16 mouse cellular contexts compared by ENCODE assay signal in the genomic region with DNA sequence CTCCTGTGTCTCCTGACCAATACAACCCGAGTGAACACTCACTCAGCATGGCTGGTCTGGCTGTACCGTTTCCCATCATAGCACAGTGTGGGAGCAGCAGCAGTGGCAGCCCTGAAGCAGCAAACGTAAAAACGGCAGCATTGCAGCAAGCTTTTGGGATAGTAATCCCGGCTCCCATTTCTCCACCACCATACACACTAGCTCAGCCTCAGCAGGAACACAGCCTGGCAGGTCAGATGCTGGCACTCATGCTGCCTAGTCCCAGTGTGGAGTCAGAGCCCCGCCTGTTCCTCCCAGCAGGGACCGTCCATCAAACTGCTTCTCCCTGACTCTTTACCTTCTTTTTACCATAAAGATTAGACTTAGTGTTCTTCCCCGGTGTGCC. TPM values are rescaled to one million over a fixed set of nuclear protein-coding genes. Genes with fewer than 3 reads are reported as not detected.
DNase-seq lines count a peak whose midpoint lies in the region; ATAC-seq lines count a peak whose summit lies in the region.
"Had no signal": no experiment of that assay in that cellular context is flagged by ENCODE, and none has a peak within 500 bp of the region (broad histone marks: within the 10 kb centered on the region; RNA-seq: fewer than 3 reads in every experiment).

No protein-coding gene starts in this region.

- peak; percentile 76; the same call in 1 of the 2 replicates for ATAC-seq in cerebellum, adult (ENCODE audit: insufficient number of reproducible peaks, low FRiP score, low TSS enrichment)
- no peak for ATAC-seq in midbrain, embryonic 11.5 days (ENCODE audit: low FRiP score)
- ATAC-seq in hindbrain, embryonic 16.5 days, result peak; percentile 50
- ATAC-seq in neural tube, embryonic 14.5 days (ENCODE audit: low read depth), result peak; percentile 44; the same call in 1 of the 2 replicates
- ATAC-seq: activated CD4-positive, CD25-positive, alpha-beta regulatory T cell, adult 4 months; intestine, embryonic 15.5 days had no signal

- no peak overlapping the region for H3K4me3 ChIP-seq in midbrain, embryonic 11.5 days (ENCODE audit: low read depth, low read length)
- H3K4me3 ChIP-seq in midbrain, embryonic 10.5 days, result no peak overlapping the region
- H3K4me3 ChIP-seq in hindbrain, embryonic 16.5 days (ENCODE audit: low read length), result no peak overlapping the region
- no peak overlapping the region for H3K4me3 ChIP-seq in neural tube, embryonic 14.5 days (ENCODE audit: low read depth, low read length)
- H3K4me3 ChIP-seq: intestine, embryonic 15.5 days had no signal

- WGBS in midbrain, embryonic 11.5 days, result 67% methylated on average over 8 of the region's 8 CpGs
- WGBS in midbrain, embryonic 10.5 days, result 73% methylated on average over 8 of the region's 8 CpGs
- 43% methylated on average over 8 of the region's 8 CpGs for WGBS in hindbrain, embryonic 16.5 days
- 56% methylated on average over 8 of the region's 8 CpGs for WGBS in neural tube, embryonic 14.5 days

- H3K27ac ChIP-seq in midbrain, embryonic 11.5 days (ENCODE audit: low read depth, low read length), result no peak overlapping the region
- H3K27ac ChIP-seq in midbrain, embryonic 10.5 days (replicated peaks), result no peak overlapping the region; the same call in 1 of the 2 replicates
- peak overlapping the region; percentile 76 for H3K27ac ChIP-seq in hindbrain, embryonic 16.5 days (ENCODE audit: low read depth, low read length)
- H3K27ac ChIP-seq in neural tube, embryonic 14.5 days (ENCODE audit: low read depth, low read length), result peak overlapping the region; percentile 76
- H3K27ac ChIP-seq: intestine, embryonic 15.5 days; kidney, postnatal 0 days had no signal

- H3K4me1 ChIP-seq in midbrain, embryonic 11.5 days (ENCODE audit: control insufficient read depth, insufficient read depth, low read length), result no peaks in the 10 kb centered on the region
- H3K4me1 ChIP-seq in midbrain, embryonic 10.5 days, result peaks cover 8% of the 10 kb centered on the region
- H3K4me1 ChIP-seq in hindbrain, embryonic 16.5 days (ENCODE audit: control insufficient read depth, insufficient read depth, low read depth, low read length), result peaks cover 15% of the 10 kb centered on the region
- peaks cover 17% of the 10 kb centered on the region; the same call in 1 of the 2 replicates for H3K4me1 ChIP-seq in neural tube, embryonic 14.5 days (ENCODE audit: control insufficient read depth, insufficient read depth, low read length)
- H3K4me1 ChIP-seq: intestine, embryonic 15.5 days had no signal

- H3K4me2 ChIP-seq in midbrain, embryonic 11.5 days, result no peak overlapping the region
- no peak overlapping the region for H3K4me2 ChIP-seq in hindbrain, embryonic 16.5 days (ENCODE audit: low read length)
- H3K4me2 ChIP-seq in neural tube, embryonic 14.5 days (ENCODE audit: low read depth, low read length), result no peak overlapping the region
- H3K4me2 ChIP-seq: intestine, embryonic 15.5 days had no signal

- no peaks in the 10 kb centered on the region for H3K27me3 ChIP-seq in midbrain, embryonic 11.5 days (ENCODE audit: control insufficient read depth, insufficient read depth, low read length)
- no peaks in the 10 kb centered on the region for H3K27me3 ChIP-seq in midbrain, embryonic 10.5 days (ENCODE audit: low read depth, poor library complexity, severe bottlenecking)
- no peaks in the 10 kb centered on the region for H3K27me3 ChIP-seq in hindbrain, embryonic 16.5 days (replicated peaks; ENCODE audit: control insufficient read depth, insufficient read depth, low read length)
- H3K27me3 ChIP-seq in neural tube, embryonic 14.5 days (ENCODE audit: control insufficient read depth, insufficient read depth, low read length), result no peaks in the 10 kb centered on the region
- H3K27me3 ChIP-seq: CH12.LX; intestine, embryonic 15.5 days had no signal

- no peak overlapping the region for H3K9ac ChIP-seq in midbrain, embryonic 11.5 days (ENCODE audit: low read length)
- H3K9ac ChIP-seq in hindbrain, embryonic 16.5 days (ENCODE audit: low read depth, low read length), result peak overlapping the region; percentile 4
- no peak overlapping the region for H3K9ac ChIP-seq in neural tube, embryonic 14.5 days (replicated peaks; ENCODE audit: low read depth, low read length)
- H3K9ac ChIP-seq: intestine, embryonic 15.5 days had no signal

- no peak for DNase-seq in cerebellum, adult 11 months
- DNase-seq in midbrain, embryonic 11.5 days (ENCODE audit: low spot score, missing footprints), result peak; percentile 68
- DNase-seq in midbrain, embryonic 10.5 days (ENCODE audit: low spot score), result no peak
- DNase-seq in right cerebral cortex, adult 2 months (ENCODE audit: low spot score in 2 of 2), result no peak
- DNase-seq in thymus, postnatal 4 days, result no peak
- DNase-seq: gastrocnemius, postnatal 10 days; heart, postnatal 14 days; thymus, postnatal 36 days had no signal

- peaks cover 24% of the 10 kb centered on the region for H3K36me3 ChIP-seq in midbrain, embryonic 11.5 days (ENCODE audit: control insufficient read depth, insufficient read depth, low read length)
- peaks cover 90% of the 10 kb centered on the region for H3K36me3 ChIP-seq in midbrain, embryonic 10.5 days
- peaks cover 21% of the 10 kb centered on the region for H3K36me3 ChIP-seq in hindbrain, embryonic 16.5 days (ENCODE audit: control insufficient read depth, insufficient read depth, low read length)
- H3K36me3 ChIP-seq in neural tube, embryonic 14.5 days (ENCODE audit: control insufficient read depth, insufficient read depth, low read length), result peaks cover 21% of the 10 kb centered on the region; the same call in 1 of the 2 replicates

- H3K9me3 ChIP-seq in midbrain, embryonic 11.5 days (ENCODE audit: control insufficient read depth, low read length), result no peaks in the 10 kb centered on the region
- H3K9me3 ChIP-seq in midbrain, embryonic 10.5 days (replicated peaks), result no peaks in the 10 kb centered on the region
- H3K9me3 ChIP-seq in hindbrain, embryonic 16.5 days (ENCODE audit: control insufficient read depth, low read length), result no peaks in the 10 kb centered on the region
- no peaks in the 10 kb centered on the region for H3K9me3 ChIP-seq in neural tube, embryonic 14.5 days (ENCODE audit: control insufficient read depth, low read length)
- H3K9me3 ChIP-seq: intestine, embryonic 15.5 days had no signal

RNA-seq across cellular contexts. Expression of gene Stac3, which starts 10.4 kb away (rescaled TPM):
- 0.10 and 0.14 TPM in 2 replicates for polyA plus RNA-seq in midbrain, embryonic 11.5 days (2014; fragmentation: Nextera tagmentation; extraction: Ambion mirVana)
- polyA plus RNA-seq in midbrain, embryonic 10.5 days (2016; fragmentation: Nextera tagmentation; extraction: Ambion mirVana), result 0.52 and 0.62 TPM in 2 replicates
- polyA plus RNA-seq in hindbrain, embryonic 16.5 days (2015; fragmentation: Nextera tagmentation; extraction: Ambion mirVana), result 2.0 and 3.3 TPM in 2 replicates
- polyA plus RNA-seq in neural tube, embryonic 14.5 days (2014; fragmentation: Nextera tagmentation; extraction: Ambion mirVana), result 0.31 TPM in 1 of 2 replicates, not detected in the other
- polyA plus RNA-seq: forebrain, embryonic 11.5 days had no signal

RNA-seq across cellular contexts. Expression of gene Ndufa4l2, which starts 23.6 kb away (rescaled TPM):
- 3.6 and 5.7 TPM in 2 replicates for polyA plus RNA-seq in midbrain, embryonic 11.5 days (2014; fragmentation: Nextera tagmentation; extraction: Ambion mirVana)
- polyA plus RNA-seq in midbrain, embryonic 10.5 days (2016; fragmentation: Nextera tagmentation; extraction: Ambion mirVana), result 5.2 and 5.8 TPM in 2 replicates
- 23.2 and 29.5 TPM in 2 replicates for polyA plus RNA-seq in hindbrain, embryonic 16.5 days (2015; fragmentation: Nextera tagmentation; extraction: Ambion mirVana)
- polyA plus RNA-seq in neural tube, embryonic 14.5 days (2014; fragmentation: Nextera tagmentation; extraction: Ambion mirVana), result 9.7 and 13.5 TPM in 2 replicates
- polyA plus RNA-seq: activated CD4-positive, CD25-positive, alpha-beta regulatory T cell, adult 4 months had no signal

RNA-seq across cellular contexts. Expression of gene Shmt2, which starts 31.1 kb away (rescaled TPM):
- polyA plus RNA-seq in midbrain, embryonic 11.5 days (2014; fragmentation: Nextera tagmentation; extraction: Ambion mirVana), result 68.8 and 74.8 TPM in 2 replicates
- 107 and 121 TPM in 2 replicates for polyA plus RNA-seq in midbrain, embryonic 10.5 days (2016; fragmentation: Nextera tagmentation; extraction: Ambion mirVana)
- 52.8 and 59.3 TPM in 2 replicates for polyA plus RNA-seq in hindbrain, embryonic 16.5 days (2015; fragmentation: Nextera tagmentation; extraction: Ambion mirVana)
- 44.9 and 46.8 TPM in 2 replicates for polyA plus RNA-seq in neural tube, embryonic 14.5 days (2014; fragmentation: Nextera tagmentation; extraction: Ambion mirVana)

RNA-seq across cellular contexts. Expression of gene Nxph4, which starts 43.2 kb away (rescaled TPM):
- polyA plus RNA-seq in midbrain, embryonic 11.5 days (2014; fragmentation: Nextera tagmentation; extraction: Ambion mirVana), result 19.5 and 23.6 TPM in 2 replicates
- polyA plus RNA-seq in midbrain, embryonic 10.5 days (2016; fragmentation: Nextera tagmentation; extraction: Ambion mirVana), result 19.4 and 27.2 TPM in 2 replicates
- 129 and 136 TPM in 2 replicates for polyA plus RNA-seq in hindbrain, embryonic 16.5 days (2015; fragmentation: Nextera tagmentation; extraction: Ambion mirVana)
- 80.1 and 80.4 TPM in 2 replicates for polyA plus RNA-seq in neural tube, embryonic 14.5 days (2014; fragmentation: Nextera tagmentation; extraction: Ambion mirVana)
- polyA plus RNA-seq: activated CD4-positive, CD25-positive, alpha-beta regulatory T cell, adult 4 months had no signal

Comparison
In these comparisons a context has a peak if more than half of its experiments do, and no peak if none do; other contexts are left out.
1. H3K27ac ChIP-seq: peak in hindbrain, embryonic 16.5 days (single experiment) and neural tube, embryonic 14.5 days (single experiment); none in midbrain, embryonic 11.5 days (single experiment) and midbrain, embryonic 10.5 days (single experiment).